Mouse (Mus musculus): ENCODE measurements around the gene Hk1.

- no peak for TF ChIP-seq CTCF (conservative IDR thresholded peaks at IDR 0.05; ENCODE audit: insufficient read depth, insufficient read length, low read depth, low read length)
- TF ChIP-seq POLR2A (IDR thresholded peaks at IDR 0.05; ENCODE audit: low read depth, low read length): no peak
Measured at GRCm38 (mm10) chr10:62335423-62335776, 44.3 kb downstream of the Hk1 start.

Data from kidney, adult 2 months (tissue).